8 mouse cellular contexts compared by ENCODE assay signal in the genomic region with DNA sequence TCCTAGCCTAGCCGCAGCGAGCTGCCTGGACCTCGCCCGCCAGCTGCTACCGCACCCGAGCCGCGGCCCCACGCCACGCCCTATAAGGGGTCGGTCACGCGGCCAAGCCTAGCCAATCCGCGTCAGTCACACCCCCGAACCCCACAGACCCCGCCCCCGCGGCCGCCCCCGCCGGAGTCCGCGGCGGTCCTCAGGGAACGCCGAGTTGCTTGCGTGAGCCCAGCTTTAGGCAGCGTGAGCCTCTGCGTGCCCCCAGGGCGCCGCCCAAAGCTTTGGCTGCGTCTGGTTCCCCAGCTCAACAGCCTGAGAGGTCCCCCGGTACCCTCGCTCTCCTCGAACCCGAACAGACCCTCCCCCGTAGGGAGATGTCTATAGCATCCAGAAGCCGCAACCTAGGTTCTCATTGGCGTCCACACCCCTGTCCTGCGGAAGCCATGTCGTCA. TPM values are rescaled to one million over a fixed set of nuclear protein-coding genes. Genes with fewer than 3 reads are reported as not detected.
DNase-seq lines count a peak whose midpoint lies in the region; ATAC-seq and TF ChIP-seq lines count a peak whose summit lies in the region.

A gene (minus strand): TSS at position 38 of the 443 bp plus-strand sequence.

- under 1% methylated on average over 42 of the region's 42 CpGs for WGBS in limb, embryonic 12.5 days
- WGBS in midbrain, postnatal 0 days, result 0% methylated on average over 33 of the region's 42 CpGs
- WGBS in stomach, postnatal 0 days, result 0% methylated on average over 36 of the region's 42 CpGs

- H3K36me3 ChIP-seq in limb, embryonic 12.5 days, result no peaks in the 10 kb centered on the region
- H3K36me3 ChIP-seq in midbrain, postnatal 0 days (ENCODE audit: insufficient read depth, low read length), result peaks cover 8% of the 10 kb centered on the region; the same call in 1 of the 2 replicates
- no peaks in the 10 kb centered on the region for H3K36me3 ChIP-seq in stomach, postnatal 0 days (ENCODE audit: control insufficient read depth, insufficient read depth, low read length)

- H3K27me3 ChIP-seq in limb, embryonic 12.5 days, result peaks cover 51% of the 10 kb centered on the region
- H3K27me3 ChIP-seq in midbrain, postnatal 0 days (ENCODE audit: insufficient read depth, low read length), result no peaks in the 10 kb centered on the region; the same call in 1 of the 2 replicates
- H3K27me3 ChIP-seq in stomach, postnatal 0 days (ENCODE audit: control insufficient read depth, insufficient read depth, low read length), result no peaks in the 10 kb centered on the region

- TF ChIP-seq CTCF in midbrain, postnatal 0 days (IDR thresholded peaks at IDR 0.05), result no peak
- TF ChIP-seq CTCF in stomach, postnatal 0 days (IDR thresholded peaks at IDR 0.05; ENCODE audit: low read depth), result no peak

- peak within 1 kb of the TSS; percentile 100 for H3K4me2 ChIP-seq in limb, embryonic 12.5 days
- peak within 1 kb of the TSS; percentile 86 for H3K4me2 ChIP-seq in midbrain, postnatal 0 days (ENCODE audit: low read depth, low read length, poor library complexity, severe bottlenecking)
- H3K4me2 ChIP-seq in stomach, postnatal 0 days (replicated peaks; ENCODE audit: low read depth), result peak within 1 kb of the TSS; percentile 83

- H3K4me3 ChIP-seq in limb, embryonic 12.5 days (replicated peaks), result peak within 1 kb of the TSS; percentile 62
- H3K4me3 ChIP-seq in midbrain, postnatal 0 days (ENCODE audit: low read depth, low read length), result peak within 1 kb of the TSS; percentile 87
- peak within 1 kb of the TSS; percentile 46 for H3K4me3 ChIP-seq in stomach, postnatal 0 days (ENCODE audit: low read depth, low read length)

- H3K4me1 ChIP-seq in limb, embryonic 12.5 days (replicated peaks), result peaks cover 13% of the 10 kb centered on the region
- peaks cover 7% of the 10 kb centered on the region; the same call in 1 of the 2 replicates for H3K4me1 ChIP-seq in midbrain, postnatal 0 days (ENCODE audit: insufficient read depth, low read length)
- peaks cover 4% of the 10 kb centered on the region; the same call in 1 of the 2 replicates for H3K4me1 ChIP-seq in stomach, postnatal 0 days (replicated peaks; ENCODE audit: control insufficient read depth, insufficient read depth)

- TF ChIP-seq EP300 in stomach, postnatal 0 days (optimal IDR thresholded peaks at IDR 0.05), result no peak

- intact Hi-C loops in heart, postnatal 25 days (cut with DNase I), result no loop called here

- H3K9me3 ChIP-seq in limb, embryonic 12.5 days, result no peaks in the 10 kb centered on the region
- no peaks in the 10 kb centered on the region for H3K9me3 ChIP-seq in midbrain, postnatal 0 days (ENCODE audit: low read length)
- no peaks in the 10 kb centered on the region for H3K9me3 ChIP-seq in stomach, postnatal 0 days (ENCODE audit: control insufficient read depth, low read length)

- ATAC-seq in limb, embryonic 12.5 days (ENCODE audit: insufficient number of reproducible peaks, insufficient read depth, low FRiP score, low TSS enrichment, low read depth), result peak; percentile 78
- ATAC-seq in midbrain, postnatal 0 days (ENCODE audit: low FRiP score), result peak; percentile 93
- peak; percentile 79 for ATAC-seq in stomach, postnatal 0 days (ENCODE audit: low FRiP score, low TSS enrichment)

- H3K27ac ChIP-seq in limb, embryonic 12.5 days, result no peak within 1 kb of the TSS
- H3K27ac ChIP-seq in midbrain, postnatal 0 days (ENCODE audit: low read depth, low read length), result peak within 1 kb of the TSS; percentile 87
- H3K27ac ChIP-seq in stomach, postnatal 0 days (replicated peaks), result no peak within 1 kb of the TSS

- H3K9ac ChIP-seq in limb, embryonic 12.5 days (replicated peaks), result peak within 1 kb of the TSS; percentile 37
- H3K9ac ChIP-seq in midbrain, postnatal 0 days (replicated peaks; ENCODE audit: low read length, poor library complexity, severe bottlenecking), result peak within 1 kb of the TSS; percentile 96
- H3K9ac ChIP-seq in stomach, postnatal 0 days (ENCODE audit: low read length), result 0 out of 2 replicates have a peak within 1 kb of the TSS, but pooled peaks have one; percentile 13

- peak; percentile 95 for DNase-seq in heart, adult 11 months
- no peak for DNase-seq in heart, postnatal 25 days (ENCODE audit: low spot score)
- peak; percentile 99 for DNase-seq in cerebellum, postnatal 10 days
- DNase-seq in frontal cortex, postnatal 14 days (ENCODE audit: low spot score in 2 of 2), result peak; percentile 84 to 89
- peak; percentile 64 for DNase-seq in induced T-regulatory cell, adult 2 months (ENCODE audit: low read depth)
- DNase-seq in midbrain, postnatal 0 days (ENCODE audit: low spot score), result peak; percentile 92
- DNase-seq in stomach, postnatal 0 days (ENCODE audit: low spot score), result peak; percentile 66

RNA-seq across cellular contexts. Expression of the gene that starts here (rescaled TPM):
- under 1 TPM in 1 of 2 experiments, not detected in 1; 0.03 TPM for total RNA-seq in heart, postnatal 25 days (2021)
- polyA plus RNA-seq in limb, embryonic 12.5 days (2016; fragmentation: Nextera tagmentation; extraction: Ambion mirVana), result 1.6 and 1.9 TPM in 2 replicates
- total RNA-seq in midbrain, postnatal 0 days (2014; rRNA removed), result 97.6 and 108 TPM in 2 replicates
- 9.2 and 13.3 TPM in 2 replicates for polyA plus RNA-seq in midbrain, postnatal 0 days (2015; fragmentation: Nextera tagmentation; extraction: Ambion mirVana)
- polyA plus RNA-seq in stomach, postnatal 0 days (2015; fragmentation: Nextera tagmentation; extraction: Ambion mirVana), result 0.74 and 0.87 TPM in 2 replicates

Comparison
In these comparisons a context has a peak if more than half of its experiments do, and no peak if none do; other contexts are left out.
1. RNA of the gene that starts here (total RNA-seq): 97.6 to 108 TPM in midbrain, postnatal 0 days; 0.03 TPM in heart, postnatal 25 days; every median in the first group is over 10 times any median in the second.
2. Peak in DNase-seq, ATAC-seq, H3K4me3 ChIP-seq, H3K9ac ChIP-seq and H3K4me2 ChIP-seq in stomach, postnatal 0 days; RNA of the gene not detected or under 1 TPM.
3. H3K9ac ChIP-seq: peak in every context shown above with its lines; median percentile 96 in midbrain, postnatal 0 days; 37 in limb, embryonic 12.5 days; 13 in stomach, postnatal 0 days.
4. Peak in every context shown above with its lines, with median percentiles within 50 percentile points of each other: ATAC-seq, H3K4me2 ChIP-seq and H3K4me3 ChIP-seq.